Mouse (Mus musculus) small intestine, adult 2 months (tissue): ENCODE data around the gene Tbk1.

Experiments
- CTCF ChIP-seq: fragments of 200-500 bp; IDR thresholded peaks from 2 replicates; pipeline ENCODE4 v1.5.1; 2012; ENCODE audit warnings: low read depth, mild to moderate bottlenecking, control low read depth, inconsistent platforms, low read length, moderate library complexity, mixed read lengths; ENCODE audit not compliant: insufficient replicate concordance, insufficient read length; ENCODE audit errors: extremely low read depth
- POLR2A ChIP-seq: fragments of 200-500 bp; IDR thresholded peaks from 2 replicates; pipeline ENCODE4 v1.6.1; 2012; ENCODE audit warnings: low read depth, mild to moderate bottlenecking, control low read depth, inconsistent platforms, low read length, moderate library complexity

DNA sequence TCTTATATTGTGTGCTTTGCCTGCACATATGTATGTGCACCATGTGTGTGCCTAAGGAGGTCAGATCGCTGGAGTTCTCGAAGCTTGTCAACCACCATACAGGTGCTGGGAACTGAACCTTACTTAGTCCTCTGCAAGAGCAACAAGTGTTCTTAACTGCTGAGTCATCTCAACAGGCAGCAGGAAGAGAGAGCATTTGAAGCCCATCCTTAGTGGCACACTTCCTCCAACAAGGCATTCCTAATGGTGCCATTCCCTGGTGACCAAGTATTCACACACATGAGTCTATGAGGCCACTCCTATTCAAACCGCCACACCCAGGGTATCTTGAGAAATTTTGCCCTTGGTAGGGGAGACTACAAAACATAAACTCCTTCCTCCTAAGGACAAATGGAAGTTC, 44.4 kb downstream of the Tbk1 start:
- TF ChIP-seq CTCF, result no peak
- no peak for TF ChIP-seq POLR2A
